Mouse (Mus musculus): Measurements from ENCODE around the gene Prdx6.
"Not testable (repeated sequence)": the region's sequence is repeated elsewhere in the genome, so short reads cannot be mapped to it uniquely, and the experiment has no call there.

The Prdx6 gene

DNA sequence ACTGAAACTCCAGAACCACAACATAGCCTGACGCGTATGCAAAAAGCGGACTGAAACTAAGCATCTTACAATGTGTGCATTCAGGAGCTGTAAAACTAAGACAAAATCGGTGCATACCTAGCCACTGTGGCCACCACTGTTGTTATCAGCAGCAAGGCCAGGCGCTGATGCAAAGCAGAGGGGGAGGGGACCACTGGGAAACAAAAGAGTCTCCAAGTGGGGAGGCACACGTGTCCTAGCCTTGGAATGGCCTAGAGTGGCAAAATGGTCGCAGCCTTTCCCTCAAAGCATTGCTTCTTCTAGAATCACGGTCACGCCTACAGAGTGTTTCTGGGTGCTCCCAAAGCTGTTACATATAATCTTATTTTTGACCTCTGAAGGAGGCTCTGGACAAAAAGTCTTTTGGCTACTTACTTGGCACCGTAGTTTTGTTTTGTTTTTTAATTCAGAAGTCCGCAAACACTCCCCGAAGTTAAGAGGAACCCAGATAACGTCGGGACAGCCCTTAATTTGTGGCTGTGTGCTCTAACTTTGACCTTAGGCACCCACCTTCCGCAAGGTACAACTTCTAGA lies 902 bp downstream of the Prdx6 start:
- no peak for DNase-seq (ENCODE audit: low spot score)

DNA sequence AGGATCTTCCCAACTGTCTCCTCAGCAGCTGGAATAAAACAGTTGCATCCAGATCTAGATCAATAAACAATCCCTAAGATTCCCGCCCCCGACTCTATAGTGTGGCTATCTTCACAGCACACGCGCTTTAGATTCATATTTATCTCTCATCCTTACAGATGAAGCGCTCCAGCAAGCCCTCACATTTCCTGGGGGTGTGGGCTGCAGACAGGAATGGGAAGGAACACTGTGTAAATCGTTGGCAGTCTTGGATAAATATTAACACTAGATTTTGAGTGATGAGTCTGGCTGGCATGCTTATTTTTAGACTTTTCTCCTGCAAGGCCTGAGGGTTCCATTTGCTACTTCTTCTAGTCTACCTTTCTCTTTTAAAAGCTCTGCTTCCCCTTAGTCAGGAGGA lies 1.6 kb downstream of the Prdx6 start:
- DNase-seq (ENCODE audit: low spot score), result no peak

DNA sequence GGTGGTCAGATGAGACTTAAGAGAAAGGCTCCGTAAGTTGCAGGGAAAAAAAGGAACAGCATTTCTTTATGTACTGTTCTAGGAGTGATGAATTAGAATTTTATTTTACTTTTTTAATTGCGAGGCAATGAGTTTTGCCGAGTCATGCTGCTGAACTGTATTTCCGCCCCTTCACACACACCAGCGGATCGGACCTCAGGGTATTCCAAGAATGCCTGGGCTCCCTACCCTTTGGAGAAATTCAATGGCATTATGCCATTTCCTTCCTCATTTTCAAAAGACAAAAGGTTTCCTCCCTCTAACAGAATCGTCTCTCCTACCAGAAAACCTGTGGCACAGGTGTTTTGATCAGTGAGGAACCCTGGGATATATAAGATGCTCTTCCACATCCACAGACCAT lies 2.3 kb downstream of the Prdx6 start:
- DNase-seq (ENCODE audit: low spot score), result no peak

DNA sequence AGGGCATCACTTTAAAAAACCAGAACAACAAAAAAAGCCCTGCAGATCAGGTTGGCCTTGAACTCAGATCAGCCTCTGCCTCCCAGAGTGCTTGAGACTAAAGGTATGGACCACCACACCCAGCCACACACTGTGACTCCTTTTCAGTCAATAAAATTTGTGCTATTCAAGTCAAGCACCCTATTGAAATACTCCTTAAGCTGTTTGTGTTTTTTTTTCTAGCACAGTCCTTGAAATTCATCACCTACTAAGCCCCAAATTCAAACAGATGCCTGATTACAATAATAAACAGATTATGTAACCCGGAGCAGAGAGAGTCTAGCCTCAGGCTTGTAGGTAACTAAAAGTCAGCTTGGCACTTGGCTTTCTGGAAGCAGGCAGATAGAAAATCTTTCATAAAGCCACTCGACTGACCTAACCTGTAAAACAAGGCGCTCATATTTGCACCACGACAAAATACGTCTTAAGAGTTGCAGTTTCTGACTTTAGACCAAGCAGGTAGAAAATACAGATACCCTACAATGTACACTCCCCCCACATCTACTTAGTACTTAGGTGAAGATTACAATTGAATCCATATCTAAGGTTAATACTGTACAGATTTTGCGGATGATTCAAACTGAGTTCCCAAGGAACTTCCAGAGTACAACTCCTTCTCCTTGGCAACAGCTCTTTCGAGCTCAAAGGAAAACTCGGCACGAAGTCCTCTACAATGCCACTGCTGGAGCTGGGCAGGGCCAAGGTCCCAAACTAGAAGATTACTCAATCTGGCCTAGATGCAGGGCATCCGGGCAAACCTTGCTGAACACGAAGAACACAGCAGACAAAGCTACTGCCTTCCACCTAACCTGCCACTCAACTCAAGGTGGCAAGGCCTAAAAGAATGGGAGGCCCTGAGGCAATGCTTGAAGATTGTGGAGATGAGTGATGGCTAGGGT lies 3.1 kb downstream of the Prdx6 start:
- DNase-seq (ENCODE audit: low spot score), result no peak

DNA sequence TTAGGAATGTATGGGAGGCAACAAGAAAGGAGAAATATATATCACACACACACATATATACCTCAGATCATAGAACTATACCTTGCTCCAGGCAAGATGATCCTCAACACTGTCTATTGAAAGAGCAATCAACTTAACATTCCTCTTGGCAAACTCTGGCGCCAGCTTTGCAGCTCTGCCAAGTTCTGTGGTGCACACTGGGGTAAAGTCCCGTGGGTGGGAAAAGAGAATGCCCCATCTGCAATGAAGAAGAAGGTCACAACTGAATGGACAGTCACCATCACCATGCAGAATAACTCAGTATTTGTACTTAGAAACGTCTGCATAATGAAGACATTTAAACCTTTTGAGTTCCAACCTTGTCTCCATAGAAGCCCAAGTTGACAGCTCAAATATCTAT lies 3.8 kb downstream of the Prdx6 start:
- DNase-seq (ENCODE audit: low spot score), result no peak

- no peak for DNase-seq (ENCODE audit: low spot score)
Observed at GRCm38 (mm10) chr1:161237750-161238149, 13.3 kb downstream of the Prdx6 start.

DNA sequence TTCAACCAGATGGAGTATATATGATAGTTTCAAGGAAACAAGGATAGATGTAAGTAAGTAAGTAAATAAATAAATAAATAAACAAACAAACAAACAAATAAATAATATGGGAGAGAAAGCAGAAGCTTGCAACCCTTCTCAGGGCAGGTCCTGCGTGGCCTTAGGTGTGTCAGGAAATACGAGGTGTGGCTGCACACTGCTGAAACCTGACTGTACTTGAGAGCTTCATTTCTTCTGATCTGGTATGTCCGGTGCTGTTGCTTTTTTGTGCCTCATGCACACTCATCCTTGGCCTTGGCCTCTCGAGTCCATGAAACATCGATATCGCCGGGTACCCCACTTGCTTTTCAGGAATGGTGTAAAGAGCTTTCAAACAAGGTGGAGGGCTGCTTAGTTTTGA lies 13.7 kb downstream of the Prdx6 start:
- DNase-seq (ENCODE audit: low spot score), result no peak

DNA sequence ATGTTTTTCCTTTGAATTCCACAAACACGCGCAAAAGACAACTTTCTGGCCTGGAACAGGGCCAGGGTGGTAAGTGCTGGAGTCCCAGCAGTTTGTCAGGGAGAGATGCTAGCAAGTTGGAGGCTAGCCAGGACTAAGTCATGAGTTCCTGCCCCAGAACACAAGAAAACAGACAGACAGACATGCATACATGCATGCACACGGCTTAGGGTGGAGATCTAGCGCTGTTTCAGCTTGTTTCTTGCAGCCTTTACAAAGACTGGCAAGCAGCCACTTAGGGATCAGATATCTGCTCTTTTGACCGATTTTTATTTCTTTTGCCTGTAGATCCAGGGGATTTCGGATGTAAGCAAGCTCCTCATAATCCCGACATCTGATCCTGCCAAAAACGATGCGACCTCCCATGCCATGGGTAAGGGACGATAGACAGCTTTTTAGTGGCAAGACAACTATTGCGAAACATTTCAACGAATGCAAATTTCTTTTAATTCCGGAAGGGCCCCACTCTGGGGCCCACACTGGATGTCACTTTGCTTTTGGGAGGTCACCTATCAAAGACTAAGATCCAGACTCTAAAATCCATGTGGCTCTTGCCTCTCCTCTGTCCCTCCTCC lies 17.7 kb downstream of the Prdx6 start:
- DNase-seq (ENCODE audit: low spot score), result no peak

DNA sequence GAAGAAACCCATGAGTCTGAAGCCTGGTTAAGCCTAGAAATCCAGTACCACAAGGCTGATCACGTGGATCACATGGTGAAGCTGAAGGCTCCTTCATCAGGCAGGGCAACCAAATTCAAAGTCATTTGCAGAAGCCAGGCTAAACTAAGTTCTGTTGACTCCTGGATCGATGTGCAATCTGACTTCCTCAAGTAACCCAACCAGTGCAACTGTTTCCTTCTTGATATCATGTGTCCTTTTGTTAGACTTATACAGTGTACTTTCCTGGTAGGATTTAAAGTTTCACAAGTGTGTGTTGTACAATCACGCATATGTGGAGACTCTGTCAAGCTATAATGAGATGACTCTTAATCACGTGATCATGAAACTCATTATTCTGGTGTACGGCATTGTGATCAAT lies 18.8 kb downstream of the Prdx6 start:
- DNase-seq (ENCODE audit: low spot score), result no peak

DNA sequence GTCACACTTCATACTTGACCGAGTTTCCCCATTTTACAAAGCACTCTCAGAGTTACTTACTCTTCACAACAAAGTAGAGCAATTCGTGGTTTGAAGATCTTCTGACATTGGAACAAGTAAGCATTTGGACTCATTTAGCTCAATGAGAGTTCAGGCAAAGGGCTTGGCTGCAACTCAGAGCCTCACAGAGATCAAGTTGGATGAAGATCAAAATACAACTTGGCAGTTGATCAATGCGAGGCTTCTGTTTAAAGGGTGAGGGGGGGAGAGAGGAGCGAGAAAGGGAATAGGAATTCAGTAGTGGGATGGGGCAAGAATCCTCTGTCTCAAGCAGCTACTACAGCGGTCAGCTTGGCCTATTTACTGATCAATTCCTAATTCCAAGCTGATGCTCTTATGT lies 26.2 kb downstream of the Prdx6 start:
- DNase-seq (ENCODE audit: low spot score), result peak; percentile 55

DNA sequence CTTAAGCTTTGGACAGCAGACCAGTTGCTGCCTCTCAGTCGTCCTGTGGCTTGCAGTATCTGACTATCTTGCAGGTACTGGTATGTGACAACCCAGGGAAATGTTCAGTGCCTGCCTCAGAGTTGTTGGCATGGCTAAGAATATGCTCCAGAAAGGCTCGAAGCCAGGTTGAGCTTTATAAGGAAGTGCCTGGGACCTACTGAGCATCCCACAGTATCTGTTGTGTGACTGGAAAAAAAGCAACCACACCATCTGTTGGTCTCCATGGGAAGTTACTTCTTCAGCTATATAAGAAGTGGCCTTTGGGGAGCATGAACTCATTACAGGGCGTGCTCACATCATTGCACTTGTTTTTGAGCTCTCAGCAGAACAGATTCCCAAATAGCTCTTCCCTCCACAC lies 31.2 kb downstream of the Prdx6 start:
- DNase-seq (ENCODE audit: low spot score), result no peak

- DNase-seq (ENCODE audit: low spot score), result no peak
Observed at GRCm38 (mm10) chr1:161214465-161214864, 36.6 kb downstream of the Prdx6 start.

- no peak for DNase-seq (ENCODE audit: low spot score)
Observed at GRCm38 (mm10) chr1:161199856-161200255, 51.2 kb downstream of the Prdx6 start.

DNA sequence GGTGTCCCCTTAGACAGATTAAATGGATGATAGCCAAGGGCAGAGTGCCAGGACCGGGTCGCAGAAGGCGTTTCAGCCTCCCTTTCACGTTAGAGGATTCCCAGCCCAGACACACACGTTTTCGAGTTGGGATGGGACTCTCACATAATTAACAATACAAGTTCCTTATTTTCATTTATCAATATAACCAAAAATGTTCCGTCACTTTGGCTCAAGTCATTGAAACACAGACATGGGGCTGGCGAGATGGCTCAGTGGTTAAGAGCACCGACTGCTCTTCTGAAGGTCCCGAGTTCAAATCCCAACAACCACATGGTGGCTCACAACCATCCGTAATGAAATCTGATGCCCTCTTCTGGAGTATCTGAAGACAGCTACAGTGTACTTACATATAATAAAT lies 54.7 kb downstream of the Prdx6 start:
- not testable (repeated sequence) for DNase-seq (ENCODE audit: low spot score)

DNA sequence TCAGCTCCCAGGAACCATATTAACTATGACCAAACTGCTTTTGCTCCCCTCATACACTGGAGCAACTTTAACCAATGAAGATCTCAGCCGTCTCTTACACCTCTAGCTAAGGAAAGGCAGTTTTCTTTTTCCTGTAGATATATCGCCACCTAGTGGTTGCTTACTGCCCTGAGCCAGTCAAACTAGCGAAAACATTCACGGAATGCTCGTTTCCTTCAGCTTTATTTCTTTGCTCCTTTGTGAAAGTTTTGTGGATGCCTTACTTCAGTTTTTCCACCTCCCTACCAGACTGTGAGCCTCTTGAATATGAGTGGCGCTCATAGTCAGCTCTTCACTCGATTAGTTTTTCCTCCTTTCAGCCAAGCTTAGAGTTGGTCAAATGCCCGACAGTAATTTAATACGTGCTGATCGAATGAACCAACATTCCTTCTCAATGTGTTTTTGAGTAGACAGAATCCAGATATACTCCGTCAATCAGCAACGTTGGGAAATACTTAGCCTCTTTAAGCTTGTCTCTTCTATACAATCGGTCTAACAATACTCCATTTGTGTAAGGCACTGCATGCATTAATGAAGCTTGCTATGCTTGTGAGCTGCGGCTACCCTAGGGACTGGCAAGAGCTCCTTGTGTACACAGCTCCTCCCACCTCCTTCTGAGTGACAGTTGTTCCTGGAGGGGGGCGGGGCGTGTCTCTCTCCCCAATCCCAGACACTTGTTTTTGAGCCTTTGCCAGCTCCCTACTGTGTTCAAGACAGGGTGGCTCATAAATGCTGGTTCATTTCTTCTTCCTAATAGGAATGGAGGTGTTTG lies 55.3 kb downstream of the Prdx6 start:
- peak; percentile 55 for DNase-seq (ENCODE audit: low spot score)

- no peak for DNase-seq (ENCODE audit: low spot score)
Observed at GRCm38 (mm10) chr1:161190253-161190910, 60.6 kb downstream of the Prdx6 start.
